18 mouse cellular contexts compared by ENCODE assay signal in the genomic region with DNA sequence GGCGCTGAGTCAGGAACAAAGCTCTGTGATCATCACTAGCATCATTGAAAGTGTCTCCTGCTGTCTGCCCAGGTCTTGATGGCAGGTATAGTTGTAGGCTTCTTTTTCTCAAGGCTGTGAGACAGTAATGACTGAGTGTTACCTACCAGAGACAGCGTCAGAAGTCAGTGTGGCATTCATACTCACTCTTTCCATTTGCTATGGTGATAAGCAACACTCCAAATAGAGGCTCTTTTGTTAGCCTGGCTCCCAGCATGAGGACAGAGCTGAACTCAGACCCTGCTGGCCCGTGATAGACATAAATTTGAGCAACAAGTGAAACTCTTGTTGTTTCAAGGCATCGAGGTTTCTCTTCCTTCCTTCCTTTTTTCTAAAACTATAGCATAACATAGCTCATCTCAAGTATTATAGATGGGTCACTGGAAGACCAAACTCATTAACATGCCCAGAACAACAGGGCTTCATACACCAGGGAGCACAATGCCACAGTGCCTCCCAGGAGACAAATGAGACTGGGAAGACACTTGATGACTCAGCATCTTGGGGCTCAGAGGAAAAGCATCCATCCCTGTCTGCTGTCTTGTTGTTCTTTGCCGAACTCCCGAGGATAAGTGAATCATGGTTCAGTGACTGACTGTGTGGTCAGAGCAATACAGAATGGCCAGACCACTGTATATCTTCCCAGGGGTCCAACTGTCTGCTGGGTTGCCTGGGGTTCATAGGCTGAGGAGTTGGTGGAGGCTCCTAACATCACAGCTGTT.
DNase-seq lines count a peak whose midpoint lies in the region; ATAC-seq lines count a peak whose summit lies in the region.
"Had no signal": no experiment of that assay in that cellular context is flagged by ENCODE, and none has a peak within 500 bp of the region (broad histone marks: within the 10 kb centered on the region; RNA-seq: fewer than 3 reads in every experiment).

No protein-coding gene starts in this region.

- no peaks in the 10 kb centered on the region for H3K9me3 ChIP-seq in hindbrain, embryonic 12.5 days (replicated peaks)
- H3K9me3 ChIP-seq in hindbrain, embryonic 13.5 days = no peaks in the 10 kb centered on the region
- no peaks in the 10 kb centered on the region for H3K9me3 ChIP-seq in neural tube, embryonic 11.5 days (ENCODE audit: control insufficient read depth, low read length)
- no peaks in the 10 kb centered on the region for H3K9me3 ChIP-seq in neural tube, embryonic 15.5 days (replicated peaks)
- H3K9me3 ChIP-seq: forebrain, embryonic 15.5 days had no signal

- no peak overlapping the region for H3K9ac ChIP-seq in hindbrain, embryonic 12.5 days
- H3K9ac ChIP-seq in hindbrain, embryonic 13.5 days = no peak overlapping the region
- no peak overlapping the region for H3K9ac ChIP-seq in neural tube, embryonic 11.5 days (ENCODE audit: low read length)
- H3K9ac ChIP-seq in neural tube, embryonic 15.5 days (replicated peaks) = no peak overlapping the region
- H3K9ac ChIP-seq: forebrain, embryonic 15.5 days had no signal

- H3K4me1 ChIP-seq in hindbrain, embryonic 12.5 days = peaks cover 5% of the 10 kb centered on the region; the same call in 1 of the 2 replicates
- H3K4me1 ChIP-seq in hindbrain, embryonic 13.5 days (replicated peaks) = peaks cover 7% of the 10 kb centered on the region
- peaks cover 6% of the 10 kb centered on the region; the same call in 1 of the 2 replicates for H3K4me1 ChIP-seq in neural tube, embryonic 11.5 days (ENCODE audit: control insufficient read depth, insufficient read depth, low read length)
- no peaks in the 10 kb centered on the region for H3K4me1 ChIP-seq in neural tube, embryonic 15.5 days
- H3K4me1 ChIP-seq: forebrain, embryonic 15.5 days had no signal

- no peak overlapping the region for H3K4me2 ChIP-seq in hindbrain, embryonic 12.5 days (replicated peaks)
- H3K4me2 ChIP-seq in hindbrain, embryonic 13.5 days = no peak overlapping the region
- H3K4me2 ChIP-seq in neural tube, embryonic 11.5 days (ENCODE audit: low read depth) = no peak overlapping the region
- no peak overlapping the region for H3K4me2 ChIP-seq in neural tube, embryonic 15.5 days
- H3K4me2 ChIP-seq: forebrain, embryonic 15.5 days had no signal

- peak; percentile 39 for DNase-seq in neural tube, embryonic 11.5 days (ENCODE audit: low spot score)
- peak; percentile 41 for DNase-seq in embryo, embryonic 11 days
- DNase-seq in c-Kit-positive CD71-positive TER-119-positive erythroid progenitor cells, embryonic 14.5 days (ENCODE audit: low spot score) = no peak
- no peak for DNase-seq in right cerebral cortex, adult 2 months (ENCODE audit: low spot score in 2 of 2)
- DNase-seq: adrenal gland, postnatal 14 days; cerebellum, adult 11 months; cerebellum, postnatal 14 days; gastrocnemius, postnatal 25 days; heart, postnatal 36 days; kidney, postnatal 14 days; left cerebral cortex, postnatal 4 days; liver; midbrain, embryonic 14.5 days had no signal

- 33% methylated on average over 6 of the region's 6 CpGs for WGBS in hindbrain, embryonic 12.5 days
- 25% methylated on average over 6 of the region's 6 CpGs for WGBS in hindbrain, embryonic 13.5 days
- WGBS in neural tube, embryonic 11.5 days = 38% methylated on average over 6 of the region's 6 CpGs
- 32% methylated on average over 6 of the region's 6 CpGs for WGBS in neural tube, embryonic 15.5 days

- no peaks in the 10 kb centered on the region for H3K27me3 ChIP-seq in hindbrain, embryonic 12.5 days
- H3K27me3 ChIP-seq in hindbrain, embryonic 13.5 days = 0 out of 2 replicates have a peak, but pooled peaks cover 2% of the 10 kb centered on the region
- no peaks in the 10 kb centered on the region for H3K27me3 ChIP-seq in neural tube, embryonic 11.5 days (ENCODE audit: control insufficient read depth, insufficient read depth, low read length)
- no peaks in the 10 kb centered on the region for H3K27me3 ChIP-seq in neural tube, embryonic 15.5 days (replicated peaks)
- H3K27me3 ChIP-seq: forebrain, embryonic 15.5 days had no signal

- 0 out of 2 replicates have a peak, but pooled peaks have one; percentile 35 for ATAC-seq in hindbrain, embryonic 12.5 days (ENCODE audit: low FRiP score)
- ATAC-seq in hindbrain, embryonic 13.5 days (ENCODE audit: low FRiP score) = no peak
- ATAC-seq in neural tube, embryonic 11.5 days (ENCODE audit: insufficient read depth, low FRiP score, low TSS enrichment) = peak; percentile 63
- ATAC-seq in neural tube, embryonic 15.5 days (ENCODE audit: low FRiP score) = no peak
- ATAC-seq: forebrain, embryonic 15.5 days; lung, postnatal 0 days had no signal

- H3K36me3 ChIP-seq in hindbrain, embryonic 12.5 days = no peaks in the 10 kb centered on the region
- H3K36me3 ChIP-seq in hindbrain, embryonic 13.5 days = no peaks in the 10 kb centered on the region
- no peaks in the 10 kb centered on the region for H3K36me3 ChIP-seq in neural tube, embryonic 11.5 days (ENCODE audit: control insufficient read depth, insufficient read depth, low read length)
- no peaks in the 10 kb centered on the region for H3K36me3 ChIP-seq in neural tube, embryonic 15.5 days
- H3K36me3 ChIP-seq: forebrain, embryonic 15.5 days had no signal

- H3K27ac ChIP-seq in hindbrain, embryonic 12.5 days = no peak overlapping the region
- no peak overlapping the region for H3K27ac ChIP-seq in hindbrain, embryonic 13.5 days
- no peak overlapping the region for H3K27ac ChIP-seq in neural tube, embryonic 11.5 days (ENCODE audit: low read depth, low read length)
- H3K27ac ChIP-seq in neural tube, embryonic 15.5 days (replicated peaks) = no peak overlapping the region
- H3K27ac ChIP-seq: forebrain, embryonic 15.5 days had no signal

- no peak overlapping the region for H3K4me3 ChIP-seq in hindbrain, embryonic 12.5 days
- no peak overlapping the region for H3K4me3 ChIP-seq in hindbrain, embryonic 13.5 days
- no peak overlapping the region for H3K4me3 ChIP-seq in neural tube, embryonic 11.5 days (ENCODE audit: low read depth, low read length)
- no peak overlapping the region for H3K4me3 ChIP-seq in neural tube, embryonic 15.5 days (replicated peaks)
- H3K4me3 ChIP-seq: forebrain, embryonic 15.5 days had no signal

Comparison
In these comparisons a context has a peak if more than half of its experiments do, and no peak if none do; other contexts are left out.
1. ATAC-seq: peak in hindbrain, embryonic 12.5 days (single experiment) and neural tube, embryonic 11.5 days (single experiment); none in hindbrain, embryonic 13.5 days (single experiment) and neural tube, embryonic 15.5 days (single experiment).
2. DNase-seq: peak in neural tube, embryonic 11.5 days (single experiment) and embryo, embryonic 11 days (single experiment); none in c-Kit-positive CD71-positive TER-119-positive erythroid progenitor cells, embryonic 14.5 days (single experiment) and right cerebral cortex, adult 2 months (0 of 2).